Mouse (Mus musculus) small intestine, adult 10 weeks (tissue): Measurements from ENCODE around the gene Gm49359. TPM values are rescaled to one million over a fixed set of nuclear protein-coding genes. Genes with fewer than 3 reads are reported as not detected.

Source experiments
- polyA plus RNA-seq: library from polyadenylated mRNA; stranded (reverse); fragments of 350-450 nt; fragmentation: Illumina TruSeq; extraction: RNeasy Lipid Tissue Mini Kit (QIAGEN cat#74804); gene quantifications from one replicate; pipeline ENCODE4 v1.2.3, GENCODE M21; 2014; ENCODE audit warnings: low replicate concordance

Gm49359 gene
- 47.1 TPM for polyA plus RNA-seq

DNA sequence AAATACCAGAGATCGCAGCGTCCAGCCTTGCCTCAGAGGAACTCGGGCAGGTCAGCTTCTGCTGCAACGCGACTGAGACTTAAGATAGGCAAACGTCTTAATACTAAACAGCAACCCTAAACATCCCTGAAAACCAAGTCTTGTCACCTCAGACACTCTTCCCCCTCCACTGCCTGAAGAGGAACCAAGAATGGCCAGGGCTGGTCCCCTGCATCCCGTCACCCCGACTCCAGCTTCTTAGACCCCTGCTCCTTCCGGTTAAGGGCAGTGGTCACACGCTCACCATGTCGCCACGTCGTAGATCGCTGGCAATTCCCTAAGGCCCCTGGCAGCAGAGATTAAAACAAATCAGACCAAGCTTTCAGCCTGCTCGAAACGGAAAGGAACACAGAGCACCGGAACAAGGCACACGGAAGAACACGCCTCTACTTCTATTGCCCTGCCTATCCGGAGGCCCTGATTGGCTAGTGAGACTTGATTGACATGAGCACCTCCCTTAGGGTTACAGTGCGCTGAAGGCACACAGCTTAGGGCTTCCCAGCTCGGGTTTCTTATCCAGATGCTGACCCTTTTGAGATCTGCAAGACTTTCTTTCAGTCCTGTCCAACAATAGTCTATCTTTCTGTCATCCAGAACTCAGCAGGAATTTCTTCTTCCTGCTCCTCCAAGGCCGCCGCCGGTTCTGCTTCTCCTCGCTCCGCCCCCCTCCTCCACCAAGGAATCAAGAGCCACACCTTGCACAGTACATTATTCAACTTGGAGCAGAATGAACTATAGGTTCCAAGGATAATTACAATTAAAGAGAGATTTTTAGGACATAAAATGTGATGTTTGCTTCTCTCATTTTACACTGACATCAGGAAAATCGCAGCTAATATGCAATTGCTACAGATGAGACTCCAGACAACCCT lies at the start of gene Gm49359:
Gene Gm49359, minus strand, starts transcription at position 409 of the 911 bp plus-strand sequence.

Other genes starting within 250 kb of the Gm49359 start
- 11.0 TPM for gene Gm3604, start 83.7 kb downstream of the Gm49359 start, polyA plus RNA-seq
- gene Zfp935, start 91.7 kb upstream of the Gm49359 start, polyA plus RNA-seq, result 19.4 TPM
- gene Zfp934, start 104.4 kb upstream of the Gm49359 start, polyA plus RNA-seq, result 31.4 TPM
- 11.5 TPM for gene 6720489N17Rik, start 157.3 kb upstream of the Gm49359 start, polyA plus RNA-seq